Mouse (Mus musculus): ENCODE measurements around the gene Tmem88.

Gene Tmem88

DNA sequence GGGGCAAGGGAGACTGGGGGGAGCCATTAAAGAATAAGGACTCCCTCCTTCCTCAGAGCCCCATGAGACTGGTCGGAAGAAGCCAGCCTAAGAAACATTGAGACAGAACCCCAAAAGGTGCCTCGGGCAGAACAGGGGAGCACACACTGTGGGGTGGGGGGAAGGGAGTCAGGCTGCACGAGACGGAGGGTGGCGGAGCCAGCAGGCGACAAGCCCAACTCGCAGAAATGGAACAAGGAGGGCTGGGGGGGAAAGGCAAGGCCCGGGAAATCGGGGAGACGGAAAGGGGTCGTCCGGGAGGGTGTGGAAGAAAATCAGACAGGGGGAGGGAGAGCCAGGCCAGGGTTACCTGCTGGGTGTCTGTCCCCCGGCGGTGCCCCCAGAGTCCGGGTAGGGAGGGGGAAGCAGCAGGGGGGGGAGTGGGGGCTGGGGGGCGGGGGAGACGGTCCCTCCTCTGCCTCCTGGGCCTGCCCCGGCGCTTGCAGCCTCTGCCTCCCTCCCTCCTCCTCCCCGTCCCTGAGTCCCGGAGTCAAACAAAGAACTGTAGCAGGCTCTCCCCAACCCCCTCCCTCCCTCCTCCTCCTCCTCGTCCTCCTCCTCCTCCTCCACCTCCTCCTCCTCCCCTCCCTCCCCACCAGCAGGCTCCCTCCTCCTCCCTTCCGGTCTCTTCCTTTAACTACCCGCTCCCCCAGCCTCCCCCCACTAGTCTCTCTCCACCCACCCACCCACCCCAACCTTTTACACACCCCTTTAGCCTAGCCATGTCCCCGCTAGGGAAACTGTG, 17.8 kb upstream of the Tmem88 start:
- peak; percentile 62 to 76 for DNase-seq

DNA sequence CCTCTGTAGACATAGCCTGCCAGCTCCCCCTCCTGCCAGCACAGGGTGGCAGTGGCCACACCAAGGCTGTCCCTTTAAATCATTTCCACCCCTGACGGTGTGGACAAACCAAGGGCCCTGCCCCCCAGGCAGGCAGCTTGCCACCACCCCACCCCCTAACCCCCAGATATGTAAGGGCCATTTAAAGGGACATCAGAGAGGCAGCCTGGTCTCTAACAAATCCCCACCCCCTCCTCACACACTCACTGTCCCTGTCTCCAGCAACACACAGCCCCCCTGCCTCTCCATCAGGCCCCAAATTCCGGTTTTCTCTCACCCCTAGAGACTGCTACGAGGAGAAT, 17.3 kb upstream of the Tmem88 start:
- DNase-seq = peak; percentile 77 to 82

DNA sequence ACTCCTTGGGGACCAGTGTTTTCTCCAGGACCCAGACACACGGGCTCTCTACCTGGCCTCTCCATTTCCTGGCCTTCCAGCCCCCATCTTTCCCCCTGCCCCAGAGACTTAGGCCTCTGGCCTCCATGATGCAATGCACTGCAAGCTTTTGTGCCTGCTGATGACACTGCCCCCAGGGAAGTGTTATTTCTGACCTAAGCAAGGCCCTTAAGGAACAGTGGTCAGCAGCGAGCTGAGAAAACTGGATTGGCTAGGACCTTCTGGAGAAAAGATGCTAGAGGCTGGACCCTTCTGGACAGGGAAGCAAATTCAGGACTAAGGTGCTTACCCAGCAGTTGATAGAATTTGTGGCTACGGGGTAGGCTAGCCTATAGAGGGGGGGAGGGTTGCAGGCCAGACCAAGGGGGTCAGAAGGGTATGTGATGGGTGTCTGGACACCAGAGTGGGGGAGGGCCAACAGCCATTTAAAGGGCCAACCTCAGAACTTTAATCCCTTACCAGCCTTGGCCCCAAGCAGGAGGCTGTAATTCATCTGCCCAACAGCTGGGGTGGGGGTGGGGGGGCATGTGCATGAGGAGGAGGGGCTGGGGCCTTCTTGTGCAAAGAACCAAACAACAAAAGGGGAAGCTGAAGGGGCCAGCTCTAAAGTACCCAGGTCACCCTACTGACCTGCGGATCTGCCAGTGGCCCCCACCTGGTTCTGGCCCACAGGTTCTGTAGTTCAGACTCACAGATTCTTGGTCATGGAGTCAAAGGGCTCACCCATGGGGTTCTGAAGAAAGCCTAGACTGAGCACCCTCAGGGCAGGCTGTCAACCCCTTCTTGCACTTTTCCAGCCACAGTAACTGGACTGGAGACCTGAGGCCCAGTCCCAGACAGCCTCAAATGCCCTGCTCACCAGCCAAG, 16.6 kb upstream of the Tmem88 start:
- DNase-seq = peak in 1 of 2 experiments; percentile 22

DNA sequence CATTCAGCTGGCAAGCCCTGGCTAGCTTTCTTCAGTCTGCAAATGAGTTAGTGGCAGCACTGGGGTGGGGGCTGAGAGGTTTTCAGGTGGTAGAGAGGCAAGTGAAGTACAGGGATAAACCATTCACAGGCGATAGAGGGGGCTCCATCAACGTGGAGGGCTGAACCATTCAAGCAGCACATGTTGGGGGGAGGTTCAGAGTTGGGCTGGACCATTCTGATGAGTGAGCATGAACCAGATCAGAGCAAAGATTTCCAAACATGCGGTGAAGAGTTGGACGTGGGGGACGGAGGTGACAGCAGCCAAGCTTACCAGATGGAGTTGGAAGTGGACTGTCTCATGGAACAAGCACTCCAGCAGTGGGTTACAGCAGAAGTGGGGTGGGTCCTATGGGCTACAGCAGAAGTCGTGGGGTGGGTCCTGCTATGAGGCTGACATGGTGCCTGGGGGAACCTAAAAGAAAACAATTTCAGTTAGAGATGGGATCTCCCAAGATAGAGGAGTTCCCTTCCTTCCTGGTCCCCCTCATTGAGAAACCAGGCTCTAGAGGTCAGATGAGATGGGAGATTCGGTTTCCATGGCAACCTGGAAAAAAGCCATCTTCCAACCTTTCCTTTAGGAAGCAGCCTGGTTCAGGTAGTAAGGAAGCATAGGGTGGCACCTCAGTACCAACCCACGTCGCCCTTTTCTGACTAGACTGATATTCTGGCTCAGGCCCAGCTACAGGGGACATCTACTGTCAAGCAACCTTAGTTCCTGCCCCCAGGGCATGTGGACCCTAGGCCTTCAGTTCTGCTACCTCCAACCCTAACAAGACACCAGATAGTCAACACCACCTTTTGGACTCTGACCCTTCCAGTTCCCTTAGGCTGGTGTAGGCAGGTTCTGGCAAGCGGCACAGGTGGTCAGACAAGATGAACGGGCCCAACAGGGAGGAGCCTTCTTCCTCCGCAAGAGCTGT, 15.5 kb upstream of the Tmem88 start, which contains the start of gene Kdm6b:
TSS of gene Kdm6b (minus strand) at position 455 of the 961 bp plus-strand sequence.
- peak; percentile 77 to 79 for DNase-seq

DNA sequence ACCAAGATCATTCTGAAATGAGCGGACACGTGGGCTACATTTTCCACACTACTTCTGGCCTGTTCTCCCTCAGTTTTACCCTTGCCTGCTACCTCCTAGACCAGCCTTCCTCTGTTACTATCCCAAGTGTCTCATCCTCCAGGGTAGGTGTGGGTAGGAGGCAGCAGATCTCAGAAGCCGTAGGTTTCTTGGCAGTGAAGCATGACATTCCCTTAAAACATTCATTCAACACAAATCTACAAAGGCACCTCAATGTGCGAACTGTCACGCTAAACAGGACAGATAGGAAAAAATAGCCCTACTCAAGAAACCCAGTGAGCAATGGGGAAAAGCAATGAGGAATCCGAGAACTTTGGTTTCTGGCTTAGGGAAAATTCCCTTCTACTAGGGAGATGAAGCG, 14.5 kb upstream of the Tmem88 start:
- DNase-seq = no peak

DNA sequence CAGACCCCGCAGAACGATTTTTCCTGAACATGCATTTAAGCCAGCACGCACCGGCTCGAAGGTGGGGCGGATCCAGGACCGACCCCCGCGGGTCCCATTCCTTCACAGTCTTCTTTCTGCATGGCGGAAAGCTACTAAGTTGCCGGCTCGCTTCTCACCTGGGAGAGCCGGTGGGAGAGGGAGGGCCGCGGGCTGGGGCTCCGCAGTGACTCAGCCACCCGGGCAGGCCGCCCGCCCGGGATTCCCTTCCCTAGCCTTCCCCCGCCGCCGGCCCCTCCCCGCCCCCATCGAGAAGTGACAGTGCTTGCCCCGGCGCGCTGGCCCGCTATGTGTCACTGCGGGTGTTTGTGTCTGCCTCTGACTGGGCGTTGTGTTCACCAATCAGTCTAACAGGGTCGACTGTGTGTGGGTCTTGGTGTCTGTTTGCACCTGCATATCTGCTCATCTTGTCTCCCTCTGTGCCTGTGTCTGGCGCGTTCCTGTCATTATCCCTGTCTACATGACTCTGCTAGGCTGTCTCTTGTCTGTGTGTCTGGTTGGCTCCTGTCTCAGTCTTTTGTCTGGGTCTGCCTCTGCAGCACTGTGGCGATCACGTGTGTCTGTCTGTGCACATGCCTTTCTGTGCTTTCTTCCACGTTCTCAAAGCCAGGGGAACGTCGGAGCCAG, 13.6 kb upstream of the Tmem88 start:
- peak; percentile 60 to 71 for DNase-seq

DNA sequence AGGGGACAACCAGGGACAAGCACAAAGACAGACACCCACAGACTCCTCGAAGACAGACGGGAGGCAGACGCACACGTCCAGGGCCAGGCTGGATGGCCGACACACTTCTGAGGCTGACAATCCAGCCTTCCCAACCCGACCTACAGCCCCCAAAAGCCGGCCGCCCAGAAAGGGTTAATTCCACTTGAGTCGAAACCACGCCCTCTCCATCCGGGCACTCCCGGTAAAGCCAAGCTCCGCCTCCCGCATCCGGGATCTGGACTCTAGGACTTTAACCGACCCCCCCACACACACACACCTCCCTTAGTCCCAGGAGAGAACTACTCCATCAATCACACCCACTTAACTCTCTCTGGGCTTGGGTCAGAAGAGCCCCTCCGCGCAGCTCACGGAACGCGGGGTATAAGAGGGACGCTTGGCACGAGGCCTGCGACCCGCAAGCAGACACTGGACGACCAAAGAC, 13.1 kb upstream of the Tmem88 start:
- peak; percentile 94 for DNase-seq

DNA sequence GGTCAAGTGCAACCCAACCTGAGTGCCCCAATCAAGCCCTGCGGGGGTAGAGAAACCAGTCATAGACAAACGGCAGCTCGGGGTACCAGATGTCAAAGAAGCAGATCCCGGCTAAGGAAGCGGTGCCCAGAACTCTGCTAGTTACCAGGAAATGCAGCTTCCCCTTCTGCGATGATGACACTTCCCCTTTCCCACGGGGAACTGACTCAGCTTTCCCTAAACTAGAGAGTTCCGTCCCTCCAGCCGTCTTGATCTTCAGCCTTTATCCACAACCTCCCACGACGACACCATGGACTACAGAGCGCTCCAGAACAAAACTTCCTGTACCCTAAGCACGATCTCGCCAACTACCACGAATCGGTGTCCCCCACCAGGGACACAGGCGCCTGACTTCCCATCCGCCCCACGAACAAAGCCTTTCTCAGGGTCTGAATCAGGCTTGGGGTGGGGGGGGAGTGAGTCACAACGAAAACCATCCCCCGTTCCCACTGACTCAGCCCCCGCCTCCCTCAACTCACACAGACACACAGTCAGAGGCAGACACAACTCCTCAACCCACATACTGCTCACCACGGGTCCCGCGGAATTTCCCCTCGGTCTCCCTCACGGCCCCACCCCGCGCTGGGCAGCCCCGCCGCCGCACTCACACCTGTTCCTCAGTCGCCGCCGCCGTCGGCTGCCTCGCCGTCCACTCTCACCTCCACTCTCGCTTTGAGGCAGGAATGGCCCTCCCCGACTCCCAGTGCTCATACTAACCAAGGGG, 12.5 kb upstream of the Tmem88 start:
- peak in 1 of 2 experiments; percentile 36 for DNase-seq

DNA sequence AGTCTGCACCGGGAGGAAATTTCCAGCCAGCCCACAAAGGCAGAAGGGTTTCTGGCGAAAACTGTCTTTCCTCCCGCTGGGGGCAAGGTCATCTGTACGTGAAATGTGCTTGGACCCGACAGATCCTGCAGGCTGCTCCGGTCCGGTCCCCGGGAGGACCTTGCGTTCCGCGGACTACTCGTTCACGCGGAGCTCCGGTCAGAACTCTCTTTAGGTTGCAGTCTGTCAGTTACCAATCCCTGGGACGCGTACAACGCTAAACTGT, 11.9 kb upstream of the Tmem88 start:
- no peak for DNase-seq

DNA sequence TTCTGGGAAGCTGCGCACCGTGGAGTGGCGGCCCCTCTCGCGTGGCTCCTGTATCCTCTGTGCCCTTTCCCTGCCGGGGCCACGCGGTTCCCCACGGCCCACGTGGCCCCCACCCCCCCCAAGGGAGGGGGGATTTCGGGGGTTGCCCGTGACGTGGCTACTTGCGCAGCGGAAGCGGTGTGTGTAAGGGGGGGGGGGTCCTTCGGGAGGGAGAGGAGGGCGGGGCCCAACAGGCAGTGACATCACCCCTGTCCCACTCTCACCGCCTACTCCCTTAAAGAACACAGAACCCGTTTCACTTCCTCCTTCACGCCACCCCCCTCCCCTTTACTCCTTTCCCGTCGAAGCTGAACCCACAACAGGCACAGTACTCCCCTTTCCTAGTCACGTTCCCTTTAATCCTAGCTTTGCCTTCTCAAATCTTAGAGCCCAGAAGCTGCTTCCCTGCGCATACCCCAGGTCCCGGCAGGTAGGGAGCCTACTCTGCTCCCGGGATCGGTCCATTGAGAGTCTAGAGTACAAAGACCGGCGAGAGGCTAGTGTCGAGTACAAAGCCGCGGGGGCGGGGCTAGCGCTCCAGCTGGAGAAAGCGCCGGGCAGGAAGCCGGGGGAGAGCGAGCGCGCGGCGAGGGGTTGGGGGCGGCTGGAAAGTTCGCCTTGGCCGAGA, 11.5 kb upstream of the Tmem88 start:
- DNase-seq = peak; percentile 74 to 80

DNA sequence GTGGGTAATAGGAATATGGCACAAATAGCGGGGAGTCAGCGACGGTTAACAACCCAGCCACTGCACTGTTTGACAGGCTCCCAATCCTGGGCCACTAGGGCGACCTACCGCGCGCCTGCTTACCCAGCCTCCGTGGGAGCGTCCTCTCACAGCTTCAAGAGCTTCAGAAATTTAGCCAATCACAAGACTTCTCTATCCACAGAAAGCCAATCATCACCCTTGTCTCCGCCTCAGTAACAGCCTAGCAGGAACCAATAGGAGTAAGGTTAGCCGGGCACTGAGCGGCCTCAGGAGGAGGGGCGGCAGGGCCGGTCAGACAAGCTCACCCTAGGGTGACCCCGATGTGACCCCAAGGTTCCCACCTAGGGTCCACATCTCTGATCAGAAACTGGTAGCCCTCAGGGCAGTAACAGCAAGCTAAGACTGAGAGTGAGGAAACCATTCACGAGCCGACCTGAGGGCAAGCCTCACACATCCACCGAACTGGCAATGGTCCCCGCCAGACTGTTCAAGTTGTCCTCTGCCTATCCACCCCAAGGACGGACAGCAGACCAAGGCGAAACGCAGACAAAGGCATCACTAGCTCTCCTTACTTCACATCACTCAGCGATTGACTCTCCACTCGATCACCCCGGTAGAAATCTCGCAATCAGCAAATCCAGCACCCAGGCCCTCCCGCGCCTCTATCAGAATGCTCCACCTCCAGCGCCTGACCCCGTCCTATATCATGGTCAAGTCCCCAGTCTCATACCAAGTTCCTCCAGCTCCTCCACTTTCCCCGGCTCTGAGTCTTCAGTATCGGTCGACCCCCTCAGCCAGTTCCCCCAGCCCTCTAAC, 10.7 kb upstream of the Tmem88 start:
- DNase-seq = peak; percentile 83 to 90

DNA sequence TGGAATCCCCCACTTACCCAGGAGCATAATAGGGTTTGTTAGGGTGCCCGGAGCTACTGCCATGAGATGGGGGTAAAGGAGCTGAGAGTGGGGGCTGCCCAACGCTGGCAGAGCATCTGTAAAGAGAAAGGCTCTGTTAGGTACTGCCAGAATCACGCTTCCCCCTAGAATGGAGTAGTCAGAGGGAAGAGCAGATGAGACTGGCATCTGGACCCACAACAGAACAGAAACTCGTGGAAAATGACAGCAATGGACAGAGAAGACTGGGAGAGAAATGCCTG, 9.6 kb upstream of the Tmem88 start:
- no peak for DNase-seq

DNA sequence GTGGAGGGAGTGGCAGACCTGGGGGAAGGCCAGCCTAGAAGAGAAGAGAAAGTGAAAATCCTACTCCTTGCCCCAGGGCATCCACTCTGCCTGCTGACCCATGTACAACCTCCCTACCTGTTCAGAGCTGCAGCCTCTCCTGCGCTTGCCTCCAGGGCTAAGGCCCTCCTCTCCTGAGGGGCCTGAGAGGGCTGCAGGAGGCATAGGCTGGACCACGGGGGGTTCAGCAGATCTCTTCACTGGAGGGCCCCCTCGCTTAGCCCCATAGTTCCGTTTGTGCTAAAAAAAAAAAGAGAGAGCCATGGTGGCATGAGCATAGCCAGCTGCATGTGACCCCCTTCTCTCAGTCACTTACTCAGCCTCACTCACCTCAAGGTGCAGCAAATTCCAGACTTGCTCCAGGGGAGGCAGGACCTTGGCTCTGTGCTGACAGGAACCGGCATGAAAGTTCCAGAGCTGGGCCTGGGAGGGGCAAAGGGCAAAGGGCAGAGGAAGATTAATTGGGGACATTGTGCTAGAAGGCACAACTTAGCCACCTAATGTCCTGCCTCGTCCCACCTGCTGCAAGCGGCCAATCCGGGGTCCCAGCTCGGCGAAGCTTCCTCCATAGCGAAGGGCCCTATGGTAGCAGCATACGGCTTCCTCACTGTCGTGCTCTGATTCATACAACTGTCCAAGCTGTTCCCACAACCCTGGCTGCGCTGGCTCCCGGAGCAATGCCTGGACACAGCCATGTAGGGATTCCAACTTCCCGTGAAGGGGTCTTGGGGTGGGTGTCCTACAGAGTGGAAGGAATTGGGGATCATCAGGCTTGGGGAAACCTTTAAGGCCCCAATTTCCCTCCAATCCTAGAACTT, 9.1 kb upstream of the Tmem88 start:
- peak; percentile 17 to 22 for DNase-seq

DNA sequence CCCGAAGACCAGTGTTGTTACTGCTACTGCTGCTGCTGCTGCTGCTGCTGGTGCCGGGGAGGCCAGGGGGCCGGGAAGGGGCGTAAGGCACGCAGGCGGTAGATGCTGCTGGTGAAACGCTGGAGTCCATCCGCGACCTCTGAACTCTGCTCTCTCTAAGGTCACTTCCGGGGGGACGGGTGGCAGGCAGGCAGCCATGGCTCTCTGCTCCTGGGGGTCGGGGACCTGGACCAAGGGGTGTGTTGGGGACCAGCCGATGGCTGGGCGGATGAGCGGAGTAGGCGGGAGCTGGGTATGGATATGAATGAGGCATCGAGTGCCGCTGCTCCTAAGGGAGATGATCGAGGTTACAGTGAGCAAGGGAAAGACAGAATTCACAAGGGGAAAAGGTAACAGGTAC, 8.2 kb upstream of the Tmem88 start:
- DNase-seq = peak in 1 of 2 experiments; percentile 12

DNA sequence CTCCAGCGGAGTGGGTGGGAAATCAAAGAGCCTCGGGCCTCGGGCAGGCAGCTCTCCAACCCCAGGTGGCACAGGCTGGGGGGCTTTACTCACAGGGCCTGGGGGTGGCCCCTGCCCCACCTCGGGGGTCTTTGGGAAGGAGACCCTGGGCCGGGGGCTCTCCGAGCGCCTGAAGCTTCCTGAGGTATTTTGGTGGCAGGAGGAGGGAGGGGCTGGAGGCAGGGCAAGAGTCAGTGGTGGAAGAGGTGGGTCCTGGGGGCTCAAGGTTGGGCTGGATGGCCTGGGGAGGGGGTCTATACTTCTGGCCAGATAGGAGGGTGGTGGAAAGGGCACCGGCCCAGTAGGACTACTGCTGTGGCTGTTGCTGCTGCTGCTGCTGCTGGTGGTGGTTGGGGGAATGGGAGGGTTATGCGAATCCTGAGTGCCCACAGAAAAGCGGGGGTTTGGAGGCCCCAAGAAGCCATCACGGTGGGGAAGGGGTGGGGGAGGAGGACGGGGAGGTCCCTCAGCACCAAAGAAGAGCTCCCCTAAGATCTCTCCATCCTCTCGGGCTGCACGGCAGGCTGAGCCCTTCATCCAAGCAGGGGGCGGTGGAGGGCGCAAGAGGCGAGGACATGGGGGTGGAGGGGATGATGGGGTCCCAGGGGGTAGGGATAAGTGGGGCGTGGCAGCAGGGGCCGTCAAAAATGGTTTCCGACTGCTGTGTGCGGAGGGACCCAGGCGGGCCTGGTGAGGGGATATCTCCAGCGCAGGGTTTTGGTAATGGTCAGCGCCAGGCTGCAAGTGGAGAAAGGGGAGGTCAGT, 7.6 kb upstream of the Tmem88 start:
- peak in 1 of 2 experiments; percentile 4 for DNase-seq

DNA sequence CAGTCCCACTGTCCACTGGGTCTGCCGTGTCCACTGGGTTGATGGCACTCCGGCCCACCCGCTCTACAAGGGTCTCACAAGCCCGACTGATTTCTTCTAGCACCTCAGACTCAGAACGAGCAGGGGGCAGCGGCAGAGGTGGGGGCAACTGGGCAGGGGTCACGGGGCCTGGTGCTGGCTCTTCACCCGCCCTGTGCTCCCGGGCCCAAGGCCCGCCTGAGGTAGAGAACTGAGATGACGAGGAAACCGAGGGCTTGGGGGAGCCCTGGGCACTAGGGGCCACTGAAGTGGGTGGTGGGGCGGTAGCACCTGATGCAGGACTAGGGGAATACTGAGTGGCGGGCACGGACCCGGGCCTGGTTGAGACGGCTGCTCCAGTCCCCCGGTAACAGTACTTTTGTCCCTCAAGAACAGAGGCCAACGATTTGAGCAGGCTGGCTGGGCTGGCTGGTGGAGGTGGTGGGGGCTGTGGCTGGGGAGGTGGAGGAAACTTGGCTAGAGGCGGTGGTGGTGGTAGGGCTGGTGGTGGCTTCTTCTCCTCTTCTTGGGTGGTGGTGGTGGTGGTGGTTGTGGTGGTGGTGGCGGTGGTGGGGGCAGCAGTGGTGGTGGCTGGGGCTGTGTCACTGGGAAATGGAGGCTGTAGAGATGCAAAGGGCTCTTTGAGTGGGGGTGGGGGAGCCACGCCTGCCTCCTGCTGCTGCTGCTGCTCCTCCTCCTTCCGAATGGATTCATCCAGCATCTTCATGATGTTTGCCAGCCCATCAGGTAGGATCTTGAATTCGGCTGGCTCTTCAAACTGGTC, 6.8 kb upstream of the Tmem88 start:
- no peak for DNase-seq
